Mouse (Mus musculus) CD4-positive, CD25-positive, alpha-beta regulatory T cell, adult 4 months (primary cell): Measurements from ENCODE around the gene Olfr1352. TPM values are rescaled to one million over a fixed set of nuclear protein-coding genes. Genes with fewer than 3 reads are reported as not detected.
"Not testable (repeated sequence)": the region's sequence is repeated elsewhere in the genome, so short reads cannot be mapped to it uniquely, and the experiment has no call there.

Experiments used
- ATAC-seq: one replicate; pipeline ENCODE4 v1.8.0; 2017
- polyA plus RNA-seq, 2 experiments: library from polyadenylated mRNA; unstranded; fragments of 100-300 nt; shearing (Covaris generic); gene quantifications; one replicate each; pipeline ENCODE4 v1.2.1; 2017

Gene Olfr1352
- not detected for polyA plus RNA-seq

DNA sequence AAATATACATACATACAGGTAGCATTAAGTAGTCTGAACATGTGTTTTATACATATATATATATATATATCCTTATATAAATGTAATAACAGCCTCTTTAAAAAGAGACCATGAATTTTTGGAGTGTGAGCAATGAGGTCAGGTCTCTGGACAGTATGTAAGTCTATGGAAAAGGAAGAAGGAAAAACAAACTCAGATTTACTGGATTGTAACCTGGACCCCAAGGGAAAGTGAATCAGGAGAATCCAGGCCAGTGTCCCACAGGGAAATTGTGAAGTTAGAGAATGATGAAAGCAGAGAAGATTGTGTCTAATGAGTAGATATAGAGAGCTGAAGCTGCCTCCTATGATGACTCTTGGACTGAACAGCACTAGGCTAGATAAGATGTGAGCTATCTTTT is at the start of gene Olfr1352:
Gene Olfr1352 (plus strand): TSS at position 301 of the 400 bp plus-strand sequence.
- no peak for ATAC-seq

DNA sequence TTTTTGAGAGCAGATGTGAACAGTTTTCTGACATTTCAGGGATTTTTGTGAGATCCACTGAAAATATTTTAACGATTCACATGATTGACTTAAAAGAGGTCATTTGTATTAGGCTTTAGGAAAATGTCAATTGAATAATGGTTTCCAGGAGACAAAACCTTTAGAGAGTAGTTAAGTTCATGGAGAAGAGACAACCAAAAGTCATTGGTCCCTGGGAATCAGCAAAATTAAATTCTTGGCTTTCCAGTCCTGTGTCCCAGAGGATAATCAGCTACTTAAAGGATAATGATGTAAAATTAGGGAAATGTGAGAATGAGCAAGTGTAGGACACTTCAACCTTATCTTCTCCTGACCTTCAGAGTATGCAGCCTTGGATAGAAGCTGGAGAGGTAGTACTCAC is 30.5 kb upstream of the Olfr1352 start, which contains the start of gene Olfr8:
Gene Olfr8 (plus strand): TSS at position 301 of the 400 bp plus-strand sequence.
- ATAC-seq = not testable (repeated sequence)

DNA sequence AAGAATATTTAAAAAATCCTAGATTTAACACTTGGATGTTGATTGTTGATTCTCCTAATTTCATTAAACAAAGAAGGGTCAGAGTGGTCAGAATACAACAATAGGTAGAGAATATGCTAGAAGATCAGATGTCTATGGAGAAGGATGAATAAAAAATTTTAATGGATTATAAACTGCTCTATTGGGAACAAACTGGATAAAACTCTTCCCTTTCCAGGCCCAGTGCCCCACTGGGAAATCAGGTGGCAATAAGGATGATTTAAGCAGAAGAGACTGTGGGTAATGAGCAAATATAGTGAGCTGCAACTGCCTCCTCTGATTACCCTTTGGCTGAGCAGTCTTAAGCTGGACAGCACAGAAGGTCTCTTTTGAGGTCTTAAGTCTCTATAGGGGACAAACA is 17.8 kb upstream of the Olfr1352 start, which contains the start of gene Olfr1353:
Gene Olfr1353 (plus strand): TSS at position 301 of the 400 bp plus-strand sequence.
- ATAC-seq = not testable (repeated sequence)

DNA sequence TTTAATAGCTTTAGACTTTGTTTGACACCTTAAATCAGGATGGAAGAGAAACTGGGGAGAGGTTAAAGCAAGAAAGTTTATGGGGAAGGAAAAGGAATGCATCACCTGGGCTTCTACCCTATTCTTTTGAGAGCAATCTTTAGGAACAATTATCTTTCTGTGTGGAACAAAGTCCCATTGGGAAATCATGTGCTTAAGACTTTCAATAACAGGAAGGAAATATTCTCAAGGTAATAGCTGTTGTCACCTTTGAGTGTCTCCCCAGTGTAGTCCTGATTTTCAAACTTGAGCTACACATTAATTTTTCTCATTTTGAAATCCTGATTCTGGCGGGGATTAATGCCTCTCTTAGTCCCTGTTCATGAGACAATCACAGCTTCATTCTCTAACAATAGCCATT is 31.3 kb downstream of the Olfr1352 start, which contains the start of gene Olfr1351:
Gene Olfr1351 (plus strand): TSS at position 301 of the 400 bp plus-strand sequence.
- no peak for ATAC-seq

DNA sequence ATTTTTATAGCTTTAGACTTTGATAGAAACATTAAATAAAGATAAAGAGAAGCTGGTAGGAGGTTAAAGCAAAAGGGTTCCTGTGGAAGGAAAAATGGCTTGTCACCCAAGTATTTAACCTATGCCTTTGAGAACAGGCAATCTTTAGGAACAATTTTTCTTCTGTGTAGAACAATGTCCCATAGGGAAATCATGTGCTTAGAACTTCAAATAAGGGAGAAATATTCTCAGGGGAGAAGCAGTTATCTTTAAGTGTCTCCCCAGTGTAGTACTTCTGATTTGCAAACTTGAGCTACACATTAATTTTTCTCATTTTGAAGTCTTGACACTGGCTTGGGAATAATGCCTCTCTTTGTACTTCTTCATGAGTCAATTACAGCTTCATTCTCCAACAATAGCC is 47.6 kb downstream of the Olfr1352 start, which contains the start of gene Olfr57:
Gene Olfr57 (plus strand): TSS at position 301 of the 400 bp plus-strand sequence.
- ATAC-seq = no peak

Other genes starting within 250 kb of the Olfr1352 start
- not detected for gene Ccdc105, start 228.0 kb upstream of the Olfr1352 start, polyA plus RNA-seq
- gene Slc1a6, start 200.6 kb upstream of the Olfr1352 start, polyA plus RNA-seq = not detected
- not detected for gene Olfr1356, start 128.9 kb upstream of the Olfr1352 start, polyA plus RNA-seq
- not detected for gene Olfr1355, start 105.5 kb upstream of the Olfr1352 start, polyA plus RNA-seq
- not detected for gene Olfr1354, start 67.9 kb upstream of the Olfr1352 start, polyA plus RNA-seq
- gene Olfr8, start 30.4 kb upstream of the Olfr1352 start, polyA plus RNA-seq = not detected
- not detected for gene Olfr1353, start 17.7 kb upstream of the Olfr1352 start, polyA plus RNA-seq
- not detected for gene Olfr1351, start 31.4 kb downstream of the Olfr1352 start, polyA plus RNA-seq
- gene Olfr57, start 47.7 kb downstream of the Olfr1352 start, polyA plus RNA-seq = under 1 TPM in 1 of 2 experiments, not detected in 1; 0.42 TPM
- gene 2610008E11Rik, start 116.5 kb downstream of the Olfr1352 start, polyA plus RNA-seq = 10 to 100 TPM; 17.9 to 20.3 TPM
- gene Vmn2r80, start 167.7 kb downstream of the Olfr1352 start, polyA plus RNA-seq = not detected